Mouse (Mus musculus) brain, adult 10 weeks (tissue): ENCODE data around the gene Esp15. TPM values are rescaled to one million over a fixed set of nuclear protein-coding genes. Genes with fewer than 3 reads are reported as not detected.

Experiments used
- polyA plus RNA-seq: library from polyadenylated mRNA; stranded (reverse); fragments of 350-450 nt; fragmentation: Illumina TruSeq; extraction: RNeasy Lipid Tissue Mini Kit (QIAGEN cat#74804); gene quantifications from one replicate; pipeline ENCODE4 v1.2.3, GENCODE M21; 2015; ENCODE audit warnings: low read depth, low replicate concordance

Gene Esp15
- not detected for polyA plus RNA-seq

DNA sequence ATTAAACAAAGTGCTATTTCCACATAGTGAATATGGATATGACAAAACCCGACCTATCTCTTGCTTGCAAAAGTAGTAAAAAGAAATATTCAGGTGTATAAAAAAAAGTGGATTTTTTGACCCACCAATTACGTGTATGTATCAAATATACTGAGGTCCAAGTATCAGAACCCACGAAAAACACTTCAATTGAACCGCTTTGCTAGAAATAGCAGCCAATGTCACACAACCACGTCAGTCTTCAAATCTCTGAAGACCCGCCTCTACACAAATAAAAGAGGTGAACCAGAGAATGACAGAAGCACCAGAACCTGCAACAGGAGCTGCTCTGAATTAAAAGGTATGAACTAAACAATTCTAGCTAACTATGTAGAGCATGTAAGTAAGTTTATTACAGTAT, at the start of gene Esp15:
TSS of gene Esp15 (plus strand) at position 301 of the 400 bp plus-strand sequence.

Other genes with a start within 250 kb of the Esp15 start
- not detected for gene Esp18, start 234.6 kb upstream of the Esp15 start, polyA plus RNA-seq
- not detected for gene Esp16, start 104.8 kb upstream of the Esp15 start, polyA plus RNA-seq